Mouse (Mus musculus) liver, adult 2 months (tissue): Measurements from ENCODE around the gene Spef1. TPM values are rescaled to one million over a fixed set of nuclear protein-coding genes. Genes with fewer than 3 reads are reported as not detected.
A peak's percentile ranks its signal among the peaks of the same experiment; 100 is the strongest.

Experiments
- DNase-seq: peaks from one replicate; pipeline ENCODE4 v3.0.0-alpha.2; 2011; ENCODE audit warnings: low read depth, low spot score; ENCODE audit errors: extremely low read depth
- H3K27ac ChIP-seq: fragments of 200-500 bp; replicated peaks from 2 replicates; pipeline ENCODE4 v1.5.1; 2012; ENCODE audit warnings: low read depth, mild to moderate bottlenecking, control low read depth, inconsistent platforms, low read length; ENCODE audit not compliant: insufficient read depth
- H3K27me3 ChIP-seq: fragments of 200-500 bp; 2 replicates; pipeline ENCODE4 v1.6.1; 2012; ENCODE audit warnings: mild to moderate bottlenecking, moderate library complexity, low read length, inconsistent platforms; ENCODE audit not compliant: control insufficient read depth, insufficient read depth
- H3K36me3 ChIP-seq: fragments of 200-500 bp; 2 replicates; pipeline ENCODE4 v1.6.1; 2012; ENCODE audit warnings: low read length, inconsistent platforms; ENCODE audit not compliant: control insufficient read depth, insufficient read depth
- H3K4me1 ChIP-seq: fragments of 200-500 bp; 2 replicates; pipeline ENCODE4 v1.6.1; 2011; ENCODE audit warnings: low read length; ENCODE audit not compliant: control insufficient read depth, insufficient read depth
- H3K4me3 ChIP-seq: fragments of 200-500 bp; 2 replicates; pipeline ENCODE4 v1.5.1; 2011; ENCODE audit warnings: low read depth, mild to moderate bottlenecking, control low read depth, low read length, moderate library complexity; ENCODE audit not compliant: insufficient read depth
- H3K79me2 ChIP-seq: fragments of 200-500 bp; 2 replicates; pipeline ENCODE4 v1.6.1; 2012; ENCODE audit warnings: inconsistent platforms, mild to moderate bottlenecking, low read length, moderate library complexity; ENCODE audit not compliant: control insufficient read depth, insufficient read depth
- H3K9ac ChIP-seq: fragments of 200-500 bp; 2 replicates; pipeline ENCODE4 v1.6.1; 2012; ENCODE audit warnings: low read depth, mild to moderate bottlenecking, control low read depth, inconsistent platforms, low read length
- CTCF ChIP-seq: fragments of 200-500 bp; IDR thresholded peaks from 2 replicates; pipeline ENCODE4 v1.5.1; 2011; ENCODE audit warnings: low read depth, low read length, control low read depth
- POLR2A ChIP-seq: fragments of 200-500 bp; IDR thresholded peaks from 2 replicates; pipeline ENCODE4 v1.6.1; 2011; ENCODE audit warnings: low read length, control low read depth; ENCODE audit not compliant: insufficient read depth; ENCODE audit errors: extremely low read depth
- WGBS: fragments of 180-500 bp; shearing (Covaris S2); methylation state at CpG from one replicate; pipeline ENCODE4 v1.1.7; 2018; 5-methylcytosine and 5-hydroxymethylcytosine counted together
- polyA plus RNA-seq: library from polyadenylated mRNA; depleted of rRNA; stranded (reverse); fragments of >200 nt; gene quantifications from 2 replicates; pipeline ENCODE4 v1.2.3, GENCODE M21; 2012
- total RNA-seq: library from RNA; depleted of rRNA; stranded (reverse); fragments of >200 nt; gene quantifications from 2 replicates; pipeline ENCODE4 v1.2.3, GENCODE M21; 2014

Spef1 gene
- total and polyA plus RNA-seq, 2 experiments, result 0.37 to 0.76 TPM

DNA sequence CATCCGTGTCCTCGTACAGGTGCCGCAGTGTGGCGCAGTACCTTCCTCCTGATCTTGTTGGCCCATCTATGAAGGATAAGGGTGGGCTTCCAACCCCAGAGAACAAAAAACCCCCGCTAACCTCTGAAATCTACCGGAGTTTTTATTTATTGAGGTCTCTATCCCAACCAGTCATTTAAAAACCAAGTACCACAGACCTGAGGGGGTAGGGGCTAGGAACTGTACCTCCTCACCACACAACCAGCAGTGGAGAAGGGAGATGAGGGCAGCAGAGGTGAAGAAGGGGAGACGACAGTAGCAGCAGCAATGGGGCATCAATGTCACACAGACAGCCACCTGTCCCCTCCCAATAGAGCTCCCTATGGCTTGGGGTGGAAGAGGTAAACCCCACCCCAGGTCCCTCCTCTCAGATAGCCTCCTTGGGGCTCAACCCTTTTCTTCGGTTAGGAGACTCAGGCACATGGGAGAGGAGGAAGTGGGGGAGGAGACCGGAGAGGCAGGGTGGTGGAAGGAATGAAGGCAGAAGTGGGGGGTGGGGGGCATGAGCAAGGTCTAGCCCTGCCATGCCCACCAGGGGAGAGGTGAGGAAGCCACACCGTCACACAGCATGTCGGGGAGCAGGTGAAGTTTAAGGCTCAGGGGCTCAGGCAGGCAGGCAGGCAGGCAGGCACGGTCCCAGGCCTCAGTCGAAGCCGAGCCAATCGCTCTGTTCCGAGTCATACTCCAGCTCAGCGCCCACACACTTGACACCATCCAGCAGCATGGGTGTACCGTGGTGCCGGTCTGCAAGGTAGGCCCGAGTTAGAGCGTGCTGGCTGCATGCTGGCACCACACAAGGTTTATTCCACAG is 40.7 kb downstream of the Spef1 start:
- H3K36me3 ChIP-seq, result no peaks in the 10 kb centered on the region
- no peak for DNase-seq
- H3K27me3 ChIP-seq, result no peaks in the 10 kb centered on the region
- TF ChIP-seq CTCF, result no peak
- no peak for TF ChIP-seq POLR2A
- H3K9ac ChIP-seq, result no peak overlapping the region
- H3K27ac ChIP-seq, result no peak overlapping the region
- 0 out of 2 replicates have a peak, but pooled peaks cover 2% of the 10 kb centered on the region for H3K4me1 ChIP-seq
- H3K79me2 ChIP-seq, result no peaks in the 10 kb centered on the region
- H3K4me3 ChIP-seq, result no peak overlapping the region
- 91% methylated on average over 21 of the region's 21 CpGs for whole genome bisulfite sequencing

DNA sequence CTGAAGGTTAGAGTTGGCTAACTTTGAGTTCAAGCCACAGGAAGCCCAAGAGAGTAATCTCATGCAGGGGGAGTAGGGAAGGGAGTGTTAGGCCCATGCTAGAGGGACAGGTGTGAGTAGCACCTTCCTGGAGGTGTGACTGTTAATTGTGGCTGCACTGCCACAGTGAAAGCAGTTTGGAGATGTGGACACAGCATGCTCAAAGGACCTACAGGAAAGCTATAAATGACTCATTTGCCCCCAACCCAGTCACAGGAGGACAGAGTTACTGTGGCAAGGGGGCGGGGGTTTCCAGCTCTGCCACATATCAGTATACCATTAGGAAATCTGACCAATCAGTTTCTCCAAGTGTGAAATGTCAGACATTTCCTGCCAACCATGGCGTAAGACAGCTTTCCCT is 41.5 kb downstream of the Spef1 start:
- TF ChIP-seq POLR2A (no peak), CTCF (no peak)
- WGBS, result 92% methylated on average over 2 of the region's 2 CpGs
- Histone ChIP-seq H3K36me3 (no peaks in the 10 kb centered on the region), H3K4me1 (0 out of 2 replicates have a peak, but pooled peaks cover 2% of the 10 kb centered on the region), H3K79me2 (no peaks in the 10 kb centered on the region), H3K4me3 (no peak overlapping the region), H3K27ac (no peak overlapping the region), H3K27me3 (no peaks in the 10 kb centered on the region), H3K9ac (no peak overlapping the region)
- no peak for DNase-seq

DNA sequence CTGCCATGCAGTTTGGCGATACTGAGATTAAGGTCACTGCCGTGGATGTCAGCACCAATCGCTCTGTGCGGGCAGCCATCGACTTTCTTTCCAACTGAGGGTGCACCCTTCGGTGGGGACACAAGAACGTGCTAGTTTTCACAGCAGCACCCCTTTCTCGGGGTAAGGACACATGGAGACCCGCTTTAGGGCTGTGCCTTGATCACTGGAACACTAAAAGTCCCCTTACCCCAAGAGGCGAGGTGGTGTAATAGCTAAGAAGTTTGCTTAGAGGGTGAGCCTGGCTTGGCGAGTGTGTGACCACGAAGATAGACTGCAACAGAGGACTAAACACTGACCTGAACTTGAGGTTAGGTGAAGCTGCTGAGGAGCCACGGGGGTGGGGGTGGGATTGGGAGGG is 42.0 kb downstream of the Spef1 start:
- H3K27ac ChIP-seq, result no peak overlapping the region

DNA sequence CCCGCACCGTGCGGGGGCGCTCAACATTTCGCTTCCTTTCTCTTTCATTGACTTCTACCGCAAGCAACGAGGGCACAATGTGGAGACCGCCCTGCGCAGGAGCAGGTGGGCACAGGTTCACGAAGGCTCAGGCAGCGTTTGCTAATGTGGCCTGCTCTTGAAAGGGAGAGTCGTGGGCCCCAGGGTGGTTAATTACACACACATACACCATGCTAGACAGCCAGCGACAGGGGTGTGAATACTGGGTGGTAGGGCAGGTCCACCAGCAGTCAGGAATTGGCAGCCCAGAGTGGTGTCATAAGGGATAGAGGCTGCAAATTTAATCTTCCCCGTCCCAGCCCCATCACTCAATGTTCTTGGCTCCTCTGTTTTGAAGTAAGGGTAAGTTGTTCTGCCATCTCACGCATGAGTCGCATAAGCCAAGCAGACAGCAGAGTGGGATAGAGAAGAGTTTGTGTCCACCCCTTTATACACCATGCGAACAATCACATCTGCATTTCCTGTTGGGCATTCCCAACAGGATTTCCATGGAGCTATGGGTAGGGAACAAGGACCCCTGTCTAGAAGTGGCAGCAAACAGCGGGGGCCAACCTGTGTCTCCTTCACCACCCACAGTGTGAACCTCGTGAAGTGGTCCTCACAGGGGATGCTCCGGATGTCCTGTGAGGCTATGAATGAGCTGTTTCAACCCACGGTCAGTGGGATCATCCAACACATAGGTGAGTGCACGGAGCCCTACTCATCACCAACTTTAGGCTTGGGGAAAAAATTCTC is 43.9 kb downstream of the Spef1 start:
- Histone ChIP-seq H3K9ac (no peak overlapping the region), H3K27ac (no peak overlapping the region), H3K4me3 (peak overlapping the region; percentile 0; the same call in 1 of the 2 replicates), H3K4me1 (0 out of 2 replicates have a peak, but pooled peaks cover 4% of the 10 kb centered on the region), H3K27me3 (no peaks in the 10 kb centered on the region), H3K79me2 (no peaks in the 10 kb centered on the region), H3K36me3 (no peaks in the 10 kb centered on the region)
- DNase-seq, result no peak
- WGBS, result 60% methylated on average over 22 of the region's 22 CpGs
- TF ChIP-seq POLR2A (no peak), CTCF (no peak)

More for the DNA sequence above, 42.0 kb downstream of the Spef1 start:
- H3K9ac ChIP-seq, result no peak overlapping the region
- 0 out of 2 replicates have a peak, but pooled peaks cover 2% of the 10 kb centered on the region for H3K4me1 ChIP-seq
- H3K27me3 ChIP-seq, result no peaks in the 10 kb centered on the region
- WGBS, result 65% methylated on average over 13 of the region's 13 CpGs
- no peak for DNase-seq
- H3K4me3 ChIP-seq, result no peak overlapping the region
- TF ChIP-seq CTCF (no peak), POLR2A (no peak)
- no peaks in the 10 kb centered on the region for H3K79me2 ChIP-seq
- no peaks in the 10 kb centered on the region for H3K36me3 ChIP-seq

DNA sequence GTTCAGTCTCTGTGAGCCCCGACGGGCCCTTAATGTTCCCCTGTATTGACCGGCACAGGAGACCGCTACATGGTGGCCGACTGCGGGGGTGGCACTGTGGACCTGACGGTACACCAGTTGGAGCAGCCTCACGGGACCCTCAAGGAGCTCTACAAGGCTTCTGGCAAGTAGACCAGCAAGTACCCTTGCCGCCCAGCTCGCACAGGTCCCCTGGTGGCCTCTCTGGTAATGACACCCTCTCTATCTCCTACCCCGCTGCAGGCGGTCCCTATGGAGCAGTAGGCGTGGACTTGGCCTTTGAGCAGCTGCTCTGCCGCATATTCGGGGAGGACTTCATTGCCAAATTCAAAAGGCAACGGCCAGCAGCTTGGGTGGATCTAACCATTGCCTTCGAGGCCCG is 44.5 kb downstream of the Spef1 start:
- H3K27ac ChIP-seq, result no peak overlapping the region
- DNase-seq, result peak; percentile 56

More for the DNA sequence above, 44.5 kb downstream of the Spef1 start:
- Histone ChIP-seq H3K27me3 (no peaks in the 10 kb centered on the region), H3K36me3 (no peaks in the 10 kb centered on the region), H3K79me2 (no peaks in the 10 kb centered on the region), H3K9ac (no peak overlapping the region), H3K4me3 (peak overlapping the region; percentile 0; the same call in 1 of the 2 replicates), H3K4me1 (0 out of 2 replicates have a peak, but pooled peaks cover 4% of the 10 kb centered on the region)
- peak; percentile 81 for TF ChIP-seq CTCF
- no peak for TF ChIP-seq POLR2A
- WGBS, result 24% methylated on average over 18 of the region's 18 CpGs
